Mouse (Mus musculus): ENCODE data around the gene Taar8a.
"Not testable (repeated sequence)": the region's sequence is repeated elsewhere in the genome, so short reads cannot be mapped to it uniquely, and the experiment has no call there.

Taar8a gene

GRCm38 (mm10) chr10:24076200-24076599 is at the start of gene Taar8a:
TSS of gene Taar8a (plus strand) at chr10:24076500.
- DNase-seq (ENCODE audit: low spot score): not testable (repeated sequence)

GRCm38 (mm10) chr10:24026922-24027321 is 49.4 kb upstream of the Taar8a start, which contains the start of gene Taar7d:
TSS of gene Taar7d (plus strand) at chr10:24027222.
- no peak for DNase-seq (ENCODE audit: low spot score)

- no peak for DNase-seq (ENCODE audit: low spot score)
These were observed 45.0 kb upstream of the Taar8a start for GRCm38 (mm10) chr10:24031347-24031746.

GRCm38 (mm10) chr10:24037314-24037713 is 39.0 kb upstream of the Taar8a start, which contains the start of gene Taar7e:
TSS of gene Taar7e (plus strand) at chr10:24037614.
- no peak for DNase-seq (ENCODE audit: low spot score)

GRCm38 (mm10) chr10:24040120-24040869 is 36.0 kb upstream of the Taar8a start:
- DNase-seq (ENCODE audit: low spot score): no peak

- DNase-seq (ENCODE audit: low spot score): no peak
These were observed 27.1 kb upstream of the Taar8a start, which contains the start of gene Taar7f for GRCm38 (mm10) chr10:24049210-24049609. TSS of gene Taar7f (plus strand) at chr10:24049510.

- no peak for DNase-seq (ENCODE audit: low spot score)
These were observed 24.3 kb upstream of the Taar8a start for GRCm38 (mm10) chr10:24052039-24052438.

GRCm38 (mm10) chr10:24058986-24059385 is 17.3 kb upstream of the Taar8a start:
- no peak for DNase-seq (ENCODE audit: low spot score)

GRCm38 (mm10) chr10:24074751-24075150 is 1.5 kb upstream of the Taar8a start:
- DNase-seq (ENCODE audit: low spot score): not testable (repeated sequence)

- peak; percentile 18 for DNase-seq (ENCODE audit: low spot score)
These were observed 3.9 kb downstream of the Taar8a start for GRCm38 (mm10) chr10:24080166-24080565.

- DNase-seq (ENCODE audit: low spot score): no peak
These were observed 9.6 kb downstream of the Taar8a start for GRCm38 (mm10) chr10:24085936-24086335.

GRCm38 (mm10) chr10:24086555-24086954 is 10.3 kb downstream of the Taar8a start:
- DNase-seq (ENCODE audit: low spot score): no peak

- no peak for DNase-seq (ENCODE audit: low spot score)
These were observed 10.9 kb downstream of the Taar8a start for GRCm38 (mm10) chr10:24087168-24087567.

GRCm38 (mm10) chr10:24092194-24092593 is 15.9 kb downstream of the Taar8a start, which contains the start of gene Taar8b:
TSS of gene Taar8b (minus strand) at chr10:24092294.
- DNase-seq (ENCODE audit: low spot score): no peak

GRCm38 (mm10) chr10:24097010-24097409 is 20.7 kb downstream of the Taar8a start:
- DNase-seq (ENCODE audit: low spot score): not testable (repeated sequence)

- not testable (repeated sequence) for DNase-seq (ENCODE audit: low spot score)
These were observed 25.5 kb downstream of the Taar8a start, which contains the start of gene Taar8c for GRCm38 (mm10) chr10:24101812-24102211. TSS of gene Taar8c (minus strand) at chr10:24101912.

GRCm38 (mm10) chr10:24103299-24103698 is 27.0 kb downstream of the Taar8a start:
- DNase-seq (ENCODE audit: low spot score): not testable (repeated sequence)

GRCm38 (mm10) chr10:24107747-24108146 is 31.4 kb downstream of the Taar8a start:
- DNase-seq (ENCODE audit: low spot score): no peak

GRCm38 (mm10) chr10:24108236-24108635 is 31.9 kb downstream of the Taar8a start:
- no peak for DNase-seq (ENCODE audit: low spot score)

- not testable (repeated sequence) for DNase-seq (ENCODE audit: low spot score)
These were observed 33.1 kb downstream of the Taar8a start, which contains the start of gene Taar9 for GRCm38 (mm10) chr10:24109434-24109833. TSS of gene Taar9 (minus strand) at chr10:24109534.

- DNase-seq (ENCODE audit: low spot score): peak; percentile 54
These were observed 34.9 kb downstream of the Taar8a start for GRCm38 (mm10) chr10:24111116-24111778.

Data from MN1 (cell line).